Mouse (Mus musculus): ENCODE measurements around the gene Dab1. TPM values are rescaled to one million over a fixed set of nuclear protein-coding genes. Genes with fewer than 3 reads are reported as not detected.
A peak's percentile ranks its signal among the peaks of the same experiment; 100 is the strongest.

The Dab1 gene
- total RNA-seq, 2 experiments from 2014 or later = 103 to 134 TPM

- intact Hi-C loops (cut with DNase I) = no loop called here
- DNase-seq (ENCODE audit: low spot score in 2 of 2) = no peak
Observed at GRCm38 (mm10) chr4:104714925-104715519, 1095.9 kb downstream of the Dab1 start.

GRCm38 (mm10) chr4:104715857-104716256 lies 1096.7 kb downstream of the Dab1 start:
- intact Hi-C loops (cut with DNase I) = no loop called here
- no peak for DNase-seq (ENCODE audit: low spot score in 2 of 2)

GRCm38 (mm10) chr4:104716506-104716905 lies 1097.3 kb downstream of the Dab1 start:
- intact Hi-C loops (cut with DNase I) = no loop called here
- no peak for DNase-seq (ENCODE audit: low spot score in 2 of 2)

GRCm38 (mm10) chr4:104718973-104719795 lies 1100.0 kb downstream of the Dab1 start:
- DNase-seq (ENCODE audit: low spot score in 2 of 2) = no peak
- intact Hi-C loops (cut with DNase I) = no loop called here

GRCm38 (mm10) chr4:104723527-104724045 lies 1104.4 kb downstream of the Dab1 start:
- DNase-seq (ENCODE audit: low spot score in 2 of 2) = peak in 1 of 2 experiments; percentile 43
- intact Hi-C loops (cut with DNase I) = loop anchor here (5.0 kb wide), 1 partner anchor 66 kb away; no protein-coding TSS in a partner anchor

GRCm38 (mm10) chr4:104724258-104724657 lies 1105.1 kb downstream of the Dab1 start:
- DNase-seq (ENCODE audit: low spot score in 2 of 2) = no peak
- intact Hi-C loops (cut with DNase I) = loop anchor here (5.0 kb wide), 1 partner anchor 67 kb away; no protein-coding TSS in a partner anchor

- intact Hi-C loops (cut with DNase I) = loop anchor here (5.0 kb wide), 1 partner anchor 167 kb away; no protein-coding TSS in a partner anchor
- no peak for DNase-seq (ENCODE audit: low spot score in 2 of 2)
Observed at GRCm38 (mm10) chr4:104725673-104726072, 1106.5 kb downstream of the Dab1 start.

- intact Hi-C loops (cut with DNase I) = loop anchor here (5.0 kb wide), 1 partner anchor 163 kb away; no protein-coding TSS in a partner anchor
- no peak for DNase-seq (ENCODE audit: low spot score in 2 of 2)
Observed at GRCm38 (mm10) chr4:104729185-104729584, 1110.0 kb downstream of the Dab1 start.

GRCm38 (mm10) chr4:104746500-104746899 lies 1127.3 kb downstream of the Dab1 start:
- DNase-seq (ENCODE audit: low spot score in 2 of 2) = no peak
- intact Hi-C loops (cut with DNase I) = no loop called here

GRCm38 (mm10) chr4:104754090-104754489 lies 1134.9 kb downstream of the Dab1 start:
- no peak for DNase-seq (ENCODE audit: low spot score in 2 of 2)
- intact Hi-C loops (cut with DNase I) = no loop called here

- DNase-seq (ENCODE audit: low spot score in 2 of 2) = peak; percentile 17 to 28
- intact Hi-C loops (cut with DNase I) = no loop called here
Observed at GRCm38 (mm10) chr4:104760878-104761624, 1141.9 kb downstream of the Dab1 start.

- intact Hi-C loops (cut with DNase I) = no loop called here
- DNase-seq (ENCODE audit: low spot score in 2 of 2) = no peak
Observed at GRCm38 (mm10) chr4:104766065-104766464, 1146.9 kb downstream of the Dab1 start, which contains the start of gene C8b. C8b (plus strand) TSS chr4:104766317.

- intact Hi-C loops (cut with DNase I) = no loop called here
Observed at GRCm38 (mm10) chr4:104768190-104768589, 1149.0 kb downstream of the Dab1 start.

GRCm38 (mm10) chr4:104769602-104770001 lies 1150.4 kb downstream of the Dab1 start:
- intact Hi-C loops (cut with DNase I) = no loop called here

More at GRCm38 (mm10) chr4:104768190-104768589, 1149.0 kb downstream of the Dab1 start:
- DNase-seq (ENCODE audit: low spot score in 2 of 2) = no peak

GRCm38 (mm10) chr4:104770331-104770730 lies 1151.2 kb downstream of the Dab1 start:
- intact Hi-C loops (cut with DNase I) = no loop called here

More at GRCm38 (mm10) chr4:104769602-104770001, 1150.4 kb downstream of the Dab1 start:
- no peak for DNase-seq (ENCODE audit: low spot score in 2 of 2)

GRCm38 (mm10) chr4:104775601-104776000 lies 1156.4 kb downstream of the Dab1 start:
- intact Hi-C loops (cut with DNase I) = no loop called here
- no peak for DNase-seq (ENCODE audit: low spot score in 2 of 2)

More at GRCm38 (mm10) chr4:104770331-104770730, 1151.2 kb downstream of the Dab1 start:
- no peak for DNase-seq (ENCODE audit: low spot score in 2 of 2)

- intact Hi-C loops (cut with DNase I) = no loop called here
- DNase-seq (ENCODE audit: low spot score in 2 of 2) = no peak
Observed at GRCm38 (mm10) chr4:104779460-104779859, 1160.3 kb downstream of the Dab1 start.

- intact Hi-C loops (cut with DNase I) = no loop called here
- no peak for DNase-seq (ENCODE audit: low spot score in 2 of 2)
Observed at GRCm38 (mm10) chr4:104781441-104781840, 1162.3 kb downstream of the Dab1 start.

- DNase-seq (ENCODE audit: low spot score in 2 of 2) = no peak
- intact Hi-C loops (cut with DNase I) = no loop called here
Observed at GRCm38 (mm10) chr4:104782346-104782745, 1163.2 kb downstream of the Dab1 start.

- DNase-seq (ENCODE audit: low spot score in 2 of 2) = no peak
- intact Hi-C loops (cut with DNase I) = no loop called here
Observed at GRCm38 (mm10) chr4:104792111-104792510, 1173.0 kb downstream of the Dab1 start.
